Mouse (Mus musculus) CD8-positive naive resting alpha-beta T cell, adult 2 months (primary cell): ENCODE results near the gene 1700067P10Rik.

Experiments
- DNase-seq, 2 experiments: peaks; one replicate each; pipeline ENCODE4 v3.0.0; 2022; ENCODE audit warnings: low read depth in 2 of 2, low spot score in 2 of 2

1700067P10Rik gene

GRCm38 (mm10) chr17:48095718-48096121, 6.6 kb downstream of the 1700067P10Rik start:
- DNase-seq = no peak

GRCm38 (mm10) chr17:48096321-48096720, 7.2 kb downstream of the 1700067P10Rik start:
- DNase-seq = no peak

GRCm38 (mm10) chr17:48097011-48097742, 8.1 kb downstream of the 1700067P10Rik start:
- DNase-seq = peak in 1 of 2 experiments; percentile 33

- no peak for DNase-seq
These were observed 8.8 kb downstream of the 1700067P10Rik start for GRCm38 (mm10) chr17:48097743-48098527.

GRCm38 (mm10) chr17:48098528-48098890, 9.4 kb downstream of the 1700067P10Rik start:
- DNase-seq = no peak

GRCm38 (mm10) chr17:48099312-48099711, 10.2 kb downstream of the 1700067P10Rik start:
- DNase-seq = no peak

- peak; percentile 73 to 83 for DNase-seq
These were observed 11.6 kb downstream of the 1700067P10Rik start for GRCm38 (mm10) chr17:48100441-48101417.

GRCm38 (mm10) chr17:48107333-48107732, 18.2 kb downstream of the 1700067P10Rik start:
- DNase-seq = no peak

- no peak for DNase-seq
These were observed 18.7 kb downstream of the 1700067P10Rik start for GRCm38 (mm10) chr17:48107862-48108261.

- DNase-seq = no peak
These were observed 19.4 kb downstream of the 1700067P10Rik start for GRCm38 (mm10) chr17:48108520-48108919.

GRCm38 (mm10) chr17:48110547-48111287, 21.6 kb downstream of the 1700067P10Rik start:
- DNase-seq = peak; percentile 39 to 59

GRCm38 (mm10) chr17:48118570-48118969, 29.5 kb downstream of the 1700067P10Rik start:
- DNase-seq = no peak

GRCm38 (mm10) chr17:48119656-48120055, 30.5 kb downstream of the 1700067P10Rik start:
- peak; percentile 54 to 67 for DNase-seq

- DNase-seq = no peak
These were observed 31.3 kb downstream of the 1700067P10Rik start for GRCm38 (mm10) chr17:48120456-48120855.

GRCm38 (mm10) chr17:48132810-48133209, 43.7 kb downstream of the 1700067P10Rik start:
- DNase-seq = no peak
